25 mouse cellular contexts compared by ENCODE assay signal in genomic region chr1:99697089-99697488, GRCm38 (mm10).
"Had no signal": no experiment of that assay in that cellular context is flagged by ENCODE, and none has a peak within 500 bp of the region (broad histone marks: within the 10 kb centered on the region; RNA-seq: fewer than 3 reads in every experiment).

No protein-coding gene starts in this region.

- H3K9ac ChIP-seq: embryonic facial prominence, embryonic 12.5 days; embryonic facial prominence, embryonic 13.5 days; embryonic facial prominence, embryonic 15.5 days; forebrain, embryonic 12.5 days; forebrain, embryonic 13.5 days; forebrain, embryonic 15.5 days; forebrain, postnatal 0 days had no signal

- H3K27ac ChIP-seq: embryonic facial prominence, embryonic 10.5 days; embryonic facial prominence, embryonic 12.5 days; embryonic facial prominence, embryonic 13.5 days; embryonic facial prominence, embryonic 15.5 days; forebrain, embryonic 10.5 days; forebrain, embryonic 12.5 days; forebrain, embryonic 13.5 days; forebrain, embryonic 15.5 days; gastrocnemius, adult 2 months; heart, adult 2 months had no signal

- DNase-seq: cerebellum, adult 9-10 months; cerebellum, adult 9-11 months; cerebellum, postnatal 10 days; cerebellum, postnatal 14 days; cerebellum, postnatal 25 days; cerebellum, postnatal 36 days; embryo, embryonic 11 days; forebrain, postnatal 0 days; gastrocnemius, adult 2 months; gastrocnemius, postnatal 10 days; gastrocnemius, postnatal 14 days; gastrocnemius, postnatal 25 days; gastrocnemius, postnatal 36 days; heart, adult 11 months; heart, adult 18-20 months; heart, adult 2 months had no signal

- H3K4me1 ChIP-seq: embryonic facial prominence, embryonic 10.5 days; embryonic facial prominence, embryonic 12.5 days; embryonic facial prominence, embryonic 13.5 days; embryonic facial prominence, embryonic 15.5 days; forebrain, embryonic 10.5 days; forebrain, embryonic 12.5 days; forebrain, embryonic 13.5 days; forebrain, embryonic 15.5 days had no signal

- H3K4me3 ChIP-seq: embryonic facial prominence, embryonic 10.5 days; embryonic facial prominence, embryonic 12.5 days; embryonic facial prominence, embryonic 13.5 days; embryonic facial prominence, embryonic 15.5 days; erythroblast, embryonic 14.5 days; forebrain, embryonic 10.5 days; forebrain, embryonic 12.5 days; forebrain, embryonic 13.5 days; forebrain, embryonic 15.5 days; gastrocnemius, adult 2 months; heart, adult 2 months had no signal

- H3K36me3 ChIP-seq: embryonic facial prominence, embryonic 10.5 days; embryonic facial prominence, embryonic 12.5 days; embryonic facial prominence, embryonic 13.5 days; embryonic facial prominence, embryonic 15.5 days; forebrain, embryonic 10.5 days; forebrain, embryonic 12.5 days; forebrain, embryonic 15.5 days had no signal

- H3K9me3 ChIP-seq: embryonic facial prominence, embryonic 10.5 days; embryonic facial prominence, embryonic 12.5 days; embryonic facial prominence, embryonic 13.5 days; embryonic facial prominence, embryonic 15.5 days; forebrain, embryonic 10.5 days; forebrain, embryonic 12.5 days; forebrain, embryonic 13.5 days; forebrain, embryonic 15.5 days had no signal

- H3K27me3 ChIP-seq: embryonic facial prominence, embryonic 12.5 days; embryonic facial prominence, embryonic 13.5 days; embryonic facial prominence, embryonic 15.5 days; forebrain, embryonic 12.5 days; forebrain, embryonic 13.5 days; forebrain, embryonic 15.5 days had no signal
